Mouse (Mus musculus): Measurements from ENCODE around the gene Ppp1r1a. TPM values are rescaled to one million over a fixed set of nuclear protein-coding genes. Genes with fewer than 3 reads are reported as not detected.

Ppp1r1a gene
- polyA plus RNA-seq, 1 experiment, result not detected

GRCm38 (mm10) chr15:103539259-103539658 lies 1.5 kb upstream of the Ppp1r1a start:
- Histone ChIP-seq H3K4me3 (ENCODE audit: insufficient read depth, low read depth, low read length) (no peak overlapping the region), H3K4me1 (ENCODE audit: control insufficient read depth, insufficient read depth, low read length) (peaks cover 16% of the 10 kb centered on the region), H3K27ac (ENCODE audit: insufficient read depth, low read depth, low read length) (no peak overlapping the region)
- WGBS, result 79% methylated on average over 2 of the region's 2 CpGs
- TF ChIP-seq CTCF (IDR thresholded peaks at IDR 0.05; ENCODE audit: insufficient read depth, low read depth, low read length) (no peak), POLR2A (IDR thresholded peaks at IDR 0.05; ENCODE audit: insufficient read depth, low read depth, low read length) (no peak)

GRCm38 (mm10) chr15:103537011-103537821 lies 587 bp downstream of the Ppp1r1a start:
- Histone ChIP-seq H3K4me1 (ENCODE audit: control insufficient read depth, insufficient read depth, low read length) (peaks cover 20% of the 10 kb centered on the region), H3K4me3 (ENCODE audit: insufficient read depth, low read depth, low read length) (peak overlapping the region; percentile 88), H3K27ac (ENCODE audit: insufficient read depth, low read depth, low read length) (peak overlapping the region; percentile 18; the same call in 1 of the 2 replicates)
- TF ChIP-seq POLR2A (IDR thresholded peaks at IDR 0.05; ENCODE audit: insufficient read depth, low read depth, low read length) (no peak), CTCF (IDR thresholded peaks at IDR 0.05; ENCODE audit: insufficient read depth, low read depth, low read length) (no peak)
- WGBS, result under 1% methylated on average over 37 of the region's 37 CpGs

GRCm38 (mm10) chr15:103536456-103536855 lies 1.3 kb downstream of the Ppp1r1a start:
- Histone ChIP-seq H3K4me1 (ENCODE audit: control insufficient read depth, insufficient read depth, low read length) (peaks cover 22% of the 10 kb centered on the region), H3K4me3 (ENCODE audit: insufficient read depth, low read depth, low read length) (peak overlapping the region; percentile 88), H3K27ac (ENCODE audit: insufficient read depth, low read depth, low read length) (peak overlapping the region; percentile 43)
- WGBS, result 11% methylated on average over 2 of the region's 2 CpGs
- no peak for TF ChIP-seq POLR2A (IDR thresholded peaks at IDR 0.05; ENCODE audit: insufficient read depth, low read depth, low read length)
- no peak for TF ChIP-seq CTCF (IDR thresholded peaks at IDR 0.05; ENCODE audit: insufficient read depth, low read depth, low read length)

GRCm38 (mm10) chr15:103535786-103536185 lies 2.0 kb downstream of the Ppp1r1a start:
- Histone ChIP-seq H3K4me3 (ENCODE audit: insufficient read depth, low read depth, low read length) (no peak overlapping the region), H3K4me1 (ENCODE audit: control insufficient read depth, insufficient read depth, low read length) (peaks cover 25% of the 10 kb centered on the region), H3K27ac (ENCODE audit: insufficient read depth, low read depth, low read length) (no peak overlapping the region)
- 31% methylated on average over 1 of the region's 1 CpGs for WGBS
- TF ChIP-seq CTCF (IDR thresholded peaks at IDR 0.05; ENCODE audit: insufficient read depth, low read depth, low read length) (no peak), POLR2A (IDR thresholded peaks at IDR 0.05; ENCODE audit: insufficient read depth, low read depth, low read length) (no peak)

- 68% methylated on average over 2 of the region's 2 CpGs for WGBS
- Histone ChIP-seq H3K27ac (ENCODE audit: insufficient read depth, low read depth, low read length) (no peak overlapping the region), H3K4me3 (ENCODE audit: insufficient read depth, low read depth, low read length) (no peak overlapping the region), H3K4me1 (ENCODE audit: control insufficient read depth, insufficient read depth, low read length) (peaks cover 25% of the 10 kb centered on the region)
- TF ChIP-seq CTCF (IDR thresholded peaks at IDR 0.05; ENCODE audit: insufficient read depth, low read depth, low read length) (no peak), POLR2A (IDR thresholded peaks at IDR 0.05; ENCODE audit: insufficient read depth, low read depth, low read length) (no peak)
Measured at GRCm38 (mm10) chr15:103535030-103535429, 2.8 kb downstream of the Ppp1r1a start.

- no peak overlapping the region for H3K4me3 ChIP-seq (ENCODE audit: insufficient read depth, low read depth, low read length)
- TF ChIP-seq CTCF (IDR thresholded peaks at IDR 0.05; ENCODE audit: insufficient read depth, low read depth, low read length) (no peak), POLR2A (IDR thresholded peaks at IDR 0.05; ENCODE audit: insufficient read depth, low read depth, low read length) (no peak)
- no peak overlapping the region for H3K27ac ChIP-seq (ENCODE audit: insufficient read depth, low read depth, low read length)
- peaks cover 25% of the 10 kb centered on the region for H3K4me1 ChIP-seq (ENCODE audit: control insufficient read depth, insufficient read depth, low read length)
- 88% methylated on average over 7 of the region's 7 CpGs for WGBS
Measured at GRCm38 (mm10) chr15:103534054-103534620, 3.7 kb downstream of the Ppp1r1a start.

GRCm38 (mm10) chr15:103530372-103530771 lies 7.4 kb downstream of the Ppp1r1a start:
- WGBS, result 2% methylated on average over 5 of the region's 5 CpGs
- Histone ChIP-seq H3K27ac (ENCODE audit: insufficient read depth, low read depth, low read length) (no peak overlapping the region), H3K4me1 (ENCODE audit: control insufficient read depth, insufficient read depth, low read length) (peaks cover 9% of the 10 kb centered on the region; the same call in 1 of the 2 replicates), H3K4me3 (ENCODE audit: insufficient read depth, low read depth, low read length) (no peak overlapping the region)
- no peak for TF ChIP-seq POLR2A (IDR thresholded peaks at IDR 0.05; ENCODE audit: insufficient read depth, low read depth, low read length)
- peak; percentile 67 for TF ChIP-seq CTCF (IDR thresholded peaks at IDR 0.05; ENCODE audit: insufficient read depth, low read depth, low read length)

GRCm38 (mm10) chr15:103523156-103523555 lies 14.6 kb downstream of the Ppp1r1a start:
- TF ChIP-seq CTCF (IDR thresholded peaks at IDR 0.05; ENCODE audit: insufficient read depth, low read depth, low read length) (no peak), POLR2A (IDR thresholded peaks at IDR 0.05; ENCODE audit: insufficient read depth, low read depth, low read length) (no peak)
- H3K27ac ChIP-seq (ENCODE audit: insufficient read depth, low read depth, low read length), result peak overlapping the region; percentile 27
- no peak overlapping the region for H3K4me3 ChIP-seq (ENCODE audit: insufficient read depth, low read depth, low read length)
- peaks cover 34% of the 10 kb centered on the region for H3K4me1 ChIP-seq (ENCODE audit: control insufficient read depth, insufficient read depth, low read length)
- WGBS, result 33% methylated on average over 3 of the region's 3 CpGs

- WGBS, result 48% methylated on average over 3 of the region's 3 CpGs
- H3K4me3 ChIP-seq (ENCODE audit: insufficient read depth, low read depth, low read length), result no peak overlapping the region
- TF ChIP-seq POLR2A (IDR thresholded peaks at IDR 0.05; ENCODE audit: insufficient read depth, low read depth, low read length) (no peak), CTCF (IDR thresholded peaks at IDR 0.05; ENCODE audit: insufficient read depth, low read depth, low read length) (no peak)
- peak overlapping the region; percentile 27; the same call in 1 of the 2 replicates for H3K27ac ChIP-seq (ENCODE audit: insufficient read depth, low read depth, low read length)
- peaks cover 34% of the 10 kb centered on the region for H3K4me1 ChIP-seq (ENCODE audit: control insufficient read depth, insufficient read depth, low read length)
Measured at GRCm38 (mm10) chr15:103522458-103523099, 15.2 kb downstream of the Ppp1r1a start.

Measured in olfactory bulb, adult 2 months (tissue).